10 mouse cellular contexts compared by ENCODE assay signal in genomic region chr2:74694066-74694465, GRCm38 (mm10). TPM values are rescaled to one million over a fixed set of nuclear protein-coding genes. Genes with fewer than 3 reads are reported as not detected.
A peak's percentile ranks its signal among the peaks of the same experiment; 100 is the strongest.
DNase-seq lines count a peak whose midpoint lies in the region; ATAC-seq lines count a peak whose summit lies in the region.
"Had no signal": no experiment of that assay in that cellular context is flagged by ENCODE, and none has a peak within 500 bp of the region (broad histone marks: within the 10 kb centered on the region; RNA-seq: fewer than 3 reads in every experiment).

No protein-coding gene starts in this region.

- H3K27ac ChIP-seq in forebrain, embryonic 11.5 days (ENCODE audit: low read depth, low read length) = no peak overlapping the region
- no peak overlapping the region for H3K27ac ChIP-seq in forebrain, embryonic 13.5 days
- H3K27ac ChIP-seq in limb, embryonic 11.5 days (replicated peaks; ENCODE audit: low read depth, low read length) = peak overlapping the region; percentile 94
- H3K27ac ChIP-seq: forebrain, embryonic 12.5 days had no signal

- no peak for ATAC-seq in forebrain, embryonic 11.5 days (replicated peaks; ENCODE audit: low FRiP score)
- ATAC-seq in forebrain, embryonic 13.5 days = no peak
- no peak for ATAC-seq in limb, embryonic 11.5 days (ENCODE audit: insufficient number of reproducible peaks, low FRiP score, low TSS enrichment, low read depth)
- ATAC-seq in activated CD4-positive, CD25-positive, alpha-beta regulatory T cell, adult 4 months = no peak

- H3K9ac ChIP-seq in forebrain, embryonic 11.5 days (ENCODE audit: low read length) = no peak overlapping the region
- no peak overlapping the region for H3K9ac ChIP-seq in forebrain, embryonic 13.5 days
- H3K9ac ChIP-seq in limb, embryonic 11.5 days (ENCODE audit: low read length) = peak overlapping the region; percentile 96
- H3K9ac ChIP-seq: forebrain, embryonic 12.5 days had no signal

- DNase-seq in forebrain, embryonic 11.5 days (ENCODE audit: low spot score) = peak; percentile 70
- DNase-seq in thymus, postnatal 4 days = peak; percentile 57
- DNase-seq in thymus, postnatal 25 days = no peak
- peak; percentile 88 for DNase-seq in limb, embryonic 11.5 days (ENCODE audit: low spot score)
- no peak for DNase-seq in right cerebral cortex, adult 2 months (ENCODE audit: low spot score in 2 of 2)
- no peak for DNase-seq in cerebellum, postnatal 36 days

- H3K4me3 ChIP-seq in forebrain, embryonic 11.5 days (ENCODE audit: low read depth, low read length) = no peak overlapping the region
- no peak overlapping the region for H3K4me3 ChIP-seq in forebrain, embryonic 13.5 days
- H3K4me3 ChIP-seq in limb, embryonic 11.5 days (ENCODE audit: low read depth, low read length) = peak overlapping the region; percentile 61
- H3K4me3 ChIP-seq: forebrain, embryonic 12.5 days had no signal

- 3% methylated on average over 16 of the region's 16 CpGs for WGBS in forebrain, embryonic 11.5 days
- under 1% methylated on average over 16 of the region's 16 CpGs for WGBS in forebrain, embryonic 13.5 days
- 2% methylated on average over 16 of the region's 16 CpGs for WGBS in limb, embryonic 11.5 days

- H3K27me3 ChIP-seq in forebrain, embryonic 11.5 days (ENCODE audit: control insufficient read depth, insufficient read depth, low read length) = peaks cover 97% of the 10 kb centered on the region
- H3K27me3 ChIP-seq in forebrain, embryonic 13.5 days = peaks cover 98% of the 10 kb centered on the region
- H3K27me3 ChIP-seq in limb, embryonic 11.5 days (ENCODE audit: control insufficient read depth, insufficient read depth, low read length) = no peaks in the 10 kb centered on the region; the same call in 1 of the 2 replicates

- H3K36me3 ChIP-seq in forebrain, embryonic 11.5 days (ENCODE audit: control insufficient read depth, insufficient read depth, low read length) = no peaks in the 10 kb centered on the region
- H3K36me3 ChIP-seq in forebrain, embryonic 13.5 days (ENCODE audit: poor library complexity, severe bottlenecking) = no peaks in the 10 kb centered on the region
- no peaks in the 10 kb centered on the region for H3K36me3 ChIP-seq in limb, embryonic 11.5 days (ENCODE audit: control insufficient read depth, insufficient read depth, low read length)
- H3K36me3 ChIP-seq: forebrain, embryonic 12.5 days had no signal

- no peaks in the 10 kb centered on the region for H3K9me3 ChIP-seq in forebrain, embryonic 11.5 days (ENCODE audit: control insufficient read depth, low read length)
- H3K9me3 ChIP-seq in forebrain, embryonic 13.5 days (replicated peaks) = no peaks in the 10 kb centered on the region
- H3K9me3 ChIP-seq in limb, embryonic 11.5 days (ENCODE audit: control insufficient read depth, low read length) = no peaks in the 10 kb centered on the region
- H3K9me3 ChIP-seq: forebrain, embryonic 12.5 days had no signal

- no peak overlapping the region for H3K4me2 ChIP-seq in forebrain, embryonic 11.5 days (ENCODE audit: low read depth, low read length, severe bottlenecking)
- no peak overlapping the region for H3K4me2 ChIP-seq in forebrain, embryonic 13.5 days
- peak overlapping the region; percentile 93 for H3K4me2 ChIP-seq in limb, embryonic 11.5 days (ENCODE audit: low read depth, severe bottlenecking)
- H3K4me2 ChIP-seq: forebrain, embryonic 12.5 days had no signal

- H3K4me1 ChIP-seq in forebrain, embryonic 11.5 days (replicated peaks; ENCODE audit: control insufficient read depth, insufficient read depth, low read length) = peaks cover 3% of the 10 kb centered on the region; the same call in 1 of the 2 replicates
- H3K4me1 ChIP-seq in forebrain, embryonic 13.5 days = peaks cover 15% of the 10 kb centered on the region
- peaks cover 41% of the 10 kb centered on the region for H3K4me1 ChIP-seq in limb, embryonic 11.5 days (ENCODE audit: control insufficient read depth, insufficient read depth, low read length)

RNA-seq across cellular contexts. Expression of gene Hoxd10, which starts 2.3 kb away (rescaled TPM):
- polyA plus RNA-seq in forebrain, embryonic 11.5 days (2014; fragmentation: Nextera tagmentation; extraction: Ambion mirVana) = not detected in 2 replicates
- not detected in 2 replicates for polyA plus RNA-seq in forebrain, embryonic 13.5 days (2015; fragmentation: Nextera tagmentation; extraction: Ambion mirVana)
- 52.0 and 55.0 TPM in 2 replicates for polyA plus RNA-seq in limb, embryonic 11.5 days (2014; fragmentation: Nextera tagmentation; extraction: Ambion mirVana)
- polyA plus RNA-seq in activated CD4-positive, CD25-positive, alpha-beta regulatory T cell, adult 4 months (2017; shearing (Covaris generic)) = not detected
- polyA plus RNA-seq: forebrain, embryonic 12.5 days; large intestine, adult 2 months had no signal

RNA-seq across cellular contexts. Expression of gene Hoxd9, which starts 3.5 kb away (rescaled TPM):
- polyA plus RNA-seq in forebrain, embryonic 11.5 days (2014; fragmentation: Nextera tagmentation; extraction: Ambion mirVana) = not detected in 2 replicates
- not detected in 2 replicates for polyA plus RNA-seq in forebrain, embryonic 13.5 days (2015; fragmentation: Nextera tagmentation; extraction: Ambion mirVana)
- 17.1 and 24.1 TPM in 2 replicates for polyA plus RNA-seq in limb, embryonic 11.5 days (2014; fragmentation: Nextera tagmentation; extraction: Ambion mirVana)
- polyA plus RNA-seq in activated CD4-positive, CD25-positive, alpha-beta regulatory T cell, adult 4 months (2017; shearing (Covaris generic)) = not detected
- polyA plus RNA-seq: forebrain, embryonic 12.5 days had no signal

RNA-seq across cellular contexts. Expression of gene Hoxd8, which starts 10.3 kb away (rescaled TPM):
- not detected in 2 replicates for polyA plus RNA-seq in forebrain, embryonic 11.5 days (2014; fragmentation: Nextera tagmentation; extraction: Ambion mirVana)
- polyA plus RNA-seq in forebrain, embryonic 13.5 days (2015; fragmentation: Nextera tagmentation; extraction: Ambion mirVana) = not detected in 2 replicates
- 11.6 and 13.1 TPM in 2 replicates for polyA plus RNA-seq in limb, embryonic 11.5 days (2014; fragmentation: Nextera tagmentation; extraction: Ambion mirVana)
- not detected for polyA plus RNA-seq in activated CD4-positive, CD25-positive, alpha-beta regulatory T cell, adult 4 months (2017; shearing (Covaris generic))
- polyA plus RNA-seq: forebrain, embryonic 12.5 days had no signal

RNA-seq across cellular contexts. Expression of gene Hoxd11, which starts 14.7 kb away (rescaled TPM):
- polyA plus RNA-seq in forebrain, embryonic 11.5 days (2014; fragmentation: Nextera tagmentation; extraction: Ambion mirVana) = not detected in 2 replicates
- polyA plus RNA-seq in forebrain, embryonic 13.5 days (2015; fragmentation: Nextera tagmentation; extraction: Ambion mirVana) = not detected in 2 replicates
- 59.6 and 64.4 TPM in 2 replicates for polyA plus RNA-seq in limb, embryonic 11.5 days (2014; fragmentation: Nextera tagmentation; extraction: Ambion mirVana)
- not detected for polyA plus RNA-seq in activated CD4-positive, CD25-positive, alpha-beta regulatory T cell, adult 4 months (2017; shearing (Covaris generic))
- polyA plus RNA-seq: forebrain, embryonic 12.5 days; large intestine, adult 2 months had no signal

RNA-seq across cellular contexts. Expression of gene Hoxd3, which starts 17.7 kb away (rescaled TPM):
- 0.08 and 0.19 TPM in 2 replicates for polyA plus RNA-seq in forebrain, embryonic 11.5 days (2014; fragmentation: Nextera tagmentation; extraction: Ambion mirVana)
- not detected in 2 replicates for polyA plus RNA-seq in forebrain, embryonic 13.5 days (2015; fragmentation: Nextera tagmentation; extraction: Ambion mirVana)
- 1.2 and 1.4 TPM in 2 replicates for polyA plus RNA-seq in limb, embryonic 11.5 days (2014; fragmentation: Nextera tagmentation; extraction: Ambion mirVana)
- not detected for polyA plus RNA-seq in activated CD4-positive, CD25-positive, alpha-beta regulatory T cell, adult 4 months (2017; shearing (Covaris generic))
- polyA plus RNA-seq: forebrain, embryonic 12.5 days had no signal

Comparison
In these comparisons a context has a peak if more than half of its experiments do, and no peak if none do; other contexts are left out.
1. DNase-seq: peak in forebrain, embryonic 11.5 days (single experiment), thymus, postnatal 4 days (single experiment) and limb, embryonic 11.5 days (single experiment); none in thymus, postnatal 25 days (single experiment), right cerebral cortex, adult 2 months (0 of 2) and cerebellum, postnatal 36 days (0 of 2).
2. RNA of gene Hoxd10, which starts 2.3 kb away (polyA plus RNA-seq): 52.0 to 55.0 TPM in limb, embryonic 11.5 days; not detected in forebrain, embryonic 11.5 days, not detected in forebrain, embryonic 13.5 days and not detected in activated CD4-positive, CD25-positive, alpha-beta regulatory T cell, adult 4 months; every median in the first group is over 10 times any median in the second.
3. RNA of gene Hoxd9, which starts 3.5 kb away (polyA plus RNA-seq): 17.1 to 24.1 TPM in limb, embryonic 11.5 days; not detected in forebrain, embryonic 11.5 days, not detected in forebrain, embryonic 13.5 days and not detected in activated CD4-positive, CD25-positive, alpha-beta regulatory T cell, adult 4 months; every median in the first group is over 10 times any median in the second.
4. RNA of gene Hoxd8, which starts 10.3 kb away (polyA plus RNA-seq): 11.6 to 13.1 TPM in limb, embryonic 11.5 days; not detected in activated CD4-positive, CD25-positive, alpha-beta regulatory T cell, adult 4 months, not detected in forebrain, embryonic 13.5 days and not detected in forebrain, embryonic 11.5 days; every median in the first group is over 10 times any median in the second.